Mouse (Mus musculus) left cerebral cortex, adult 2 months (tissue): ENCODE data around the gene Vmn1r195. TPM values are rescaled to one million over a fixed set of nuclear protein-coding genes. Genes with fewer than 3 reads are reported as not detected.
"Not testable (repeated sequence)": the region's sequence is repeated elsewhere in the genome, so short reads cannot be mapped to it uniquely, and the experiment has no call there.

ENCODE experiments used
- DNase-seq, 2 experiments: peaks; one replicate each; pipeline ENCODE4 v3.0.0; 2021 to 2022; ENCODE audit warnings: low spot score in 2 of 2, mixed read lengths in 1 of 2; ENCODE audit errors: extremely low spot score in 1 of 2
- H3K27ac ChIP-seq: fragments of 200-600 bp; 2 replicates; pipeline ENCODE4 v1.8.1; 2022
- H3K4me3 ChIP-seq: fragments of 200-600 bp; 2 replicates; pipeline ENCODE4 v1.8.1; 2022
- CTCF ChIP-seq: fragments of 200-600 bp; IDR thresholded peaks from 2 replicates; pipeline ENCODE4 v1.8.1; 2022; ENCODE audit warnings: antibody characterized with exemption, mild to moderate bottlenecking, moderate library complexity
- intact Hi-C: fragments of 180-260 bp; cut with DNase I; formaldehyde crosslinking; loops from one replicate; pipeline ENCODE4 v1.15.1; 2025
- long read RNA-seq, 2 experiments: library from polyadenylated mRNA; stranded (forward); transcript quantifications; one replicate each; pipeline ENCODE4 v2.0.0; 2021; ENCODE audit warnings: borderline mapping rate in 2 of 2
- total RNA-seq, 2 experiments: library from RNA; stranded (reverse); gene quantifications; 2 replicates each; pipeline ENCODE4 v1.2.3; 2021

The Vmn1r195 gene
- total RNA-seq: not detected
- long read RNA-seq, experiment 1: 0 reads
- long read RNA-seq, experiment 2: 0 reads

DNA sequence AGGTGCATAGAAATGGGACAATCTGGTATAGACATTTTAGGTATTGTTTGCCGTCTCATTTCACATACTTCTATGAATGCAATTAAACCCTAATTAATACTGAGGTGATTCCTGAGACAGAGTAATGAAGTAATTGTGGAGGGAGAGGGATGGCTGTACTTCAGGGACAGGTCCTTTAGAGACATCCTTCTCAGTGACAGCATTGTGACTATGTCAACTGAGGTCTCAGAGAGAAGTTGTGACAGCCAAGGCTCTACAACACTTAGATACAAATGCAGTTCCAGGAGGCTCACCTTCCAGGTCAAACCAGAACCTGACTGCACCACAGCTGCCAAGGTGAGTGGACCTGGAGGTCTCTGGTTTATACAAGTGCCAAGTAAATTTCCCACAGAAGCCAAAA lies at the start of gene Vmn1r195:
TSS of gene Vmn1r195 (plus strand) at position 301 of the 400 bp plus-strand sequence.
- H3K4me3 ChIP-seq: not testable (repeated sequence)

DNA sequence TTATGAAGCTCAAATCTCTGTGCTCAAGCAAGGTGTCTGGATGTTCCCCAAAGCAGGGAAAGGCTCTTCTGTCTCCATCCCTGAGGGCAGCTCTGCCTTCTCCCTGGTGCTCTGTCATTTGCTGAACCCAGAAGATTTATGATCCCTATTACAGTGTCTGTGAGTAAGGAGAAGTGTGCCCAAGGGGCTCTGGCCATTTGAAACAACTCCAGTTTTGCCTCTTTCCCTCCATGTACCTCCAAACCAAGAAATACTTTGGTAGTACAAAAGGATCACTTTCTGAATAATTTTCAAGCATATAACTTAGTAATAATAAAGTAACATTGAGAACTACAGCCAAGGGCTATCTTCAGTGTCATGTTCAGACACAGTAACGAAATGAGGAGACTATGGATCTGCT lies 47.3 kb upstream of the Vmn1r195 start, which contains the start of gene Vmn1r193:
TSS of gene Vmn1r193 (minus strand) at position 101 of the 400 bp plus-strand sequence.
- intact Hi-C loops, H3K4me3 ChIP-seq, DNase-seq, H3K27ac ChIP-seq: not testable (repeated sequence)

More for the DNA sequence above, at the start of gene Vmn1r195:
- H3K27ac ChIP-seq, intact Hi-C loops, DNase-seq: not testable (repeated sequence)

DNA sequence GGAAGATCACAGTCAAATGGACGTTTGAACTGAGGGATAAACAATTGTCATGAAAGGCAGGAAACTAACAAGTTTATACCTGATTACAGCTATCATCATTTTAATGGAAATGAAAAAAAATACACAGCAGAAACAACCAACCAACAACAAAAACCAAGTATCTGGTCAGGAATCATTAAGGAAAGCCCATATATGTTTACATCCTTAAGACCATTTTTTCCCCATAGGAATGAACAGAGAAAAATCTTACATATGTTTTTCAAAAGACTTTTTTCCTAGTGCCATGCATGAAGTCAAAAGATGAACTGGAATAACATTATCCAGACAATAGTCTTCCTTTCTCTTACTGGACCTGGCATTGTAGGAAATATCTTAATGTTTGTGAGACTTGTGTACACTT lies 26.4 kb upstream of the Vmn1r195 start, which contains the start of gene Vmn1r194:
TSS of gene Vmn1r194 (plus strand) at position 301 of the 400 bp plus-strand sequence.
- H3K27ac ChIP-seq: no peak within 1 kb of the TSS
- DNase-seq: no peak
- intact Hi-C loops: no loop called here
- TF ChIP-seq CTCF: no peak
- no peak within 1 kb of the TSS for H3K4me3 ChIP-seq

DNA sequence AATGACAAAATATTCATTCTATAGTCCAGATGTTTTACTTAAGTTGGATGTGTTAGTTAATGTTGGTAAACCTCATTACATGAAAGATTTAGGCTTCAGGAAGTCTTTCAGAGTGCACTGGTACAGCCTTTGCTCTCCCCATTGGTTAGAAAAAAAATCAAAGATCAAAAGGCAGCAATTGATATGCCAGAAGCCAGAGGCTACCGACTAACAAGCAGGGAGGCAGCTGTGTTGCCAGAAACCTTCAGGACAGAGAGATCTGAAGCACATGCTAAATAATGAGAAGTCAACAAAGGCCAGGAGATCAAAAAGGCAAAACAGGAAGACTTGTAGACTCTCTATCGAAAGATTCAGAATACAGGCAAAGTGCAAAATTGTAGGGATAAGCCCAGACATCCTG lies 1.4 kb downstream of the Vmn1r195 start:
- no peak overlapping the region for H3K27ac ChIP-seq
- intact Hi-C loops: no loop called here
- H3K4me3 ChIP-seq: no peak overlapping the region
- no peak for TF ChIP-seq CTCF
- DNase-seq: no peak

DNA sequence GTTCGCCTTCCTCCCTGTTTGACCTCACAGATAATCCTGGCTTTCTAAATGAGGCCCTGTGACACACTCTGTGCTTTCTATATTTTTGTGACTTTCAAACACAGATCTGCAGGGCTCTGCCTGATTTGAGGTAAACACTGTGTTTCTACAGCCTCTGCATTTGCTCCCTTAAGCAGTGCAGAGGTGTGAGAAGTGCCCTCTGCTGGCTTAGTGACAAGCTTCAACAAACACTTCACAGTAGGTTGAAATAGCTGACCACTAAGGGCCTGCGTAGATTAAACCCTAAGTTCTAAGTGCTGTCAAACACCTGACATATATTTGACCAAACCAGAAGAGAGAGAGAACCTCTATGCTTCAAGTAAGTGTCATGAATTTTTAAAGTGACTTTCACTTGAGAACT lies 14.3 kb downstream of the Vmn1r195 start:
- H3K4me3 ChIP-seq: no peak overlapping the region
- intact Hi-C loops: no loop called here
- TF ChIP-seq CTCF: no peak; the same call in 1 of the 2 replicates
- no peak for DNase-seq
- no peak overlapping the region for H3K27ac ChIP-seq

DNA sequence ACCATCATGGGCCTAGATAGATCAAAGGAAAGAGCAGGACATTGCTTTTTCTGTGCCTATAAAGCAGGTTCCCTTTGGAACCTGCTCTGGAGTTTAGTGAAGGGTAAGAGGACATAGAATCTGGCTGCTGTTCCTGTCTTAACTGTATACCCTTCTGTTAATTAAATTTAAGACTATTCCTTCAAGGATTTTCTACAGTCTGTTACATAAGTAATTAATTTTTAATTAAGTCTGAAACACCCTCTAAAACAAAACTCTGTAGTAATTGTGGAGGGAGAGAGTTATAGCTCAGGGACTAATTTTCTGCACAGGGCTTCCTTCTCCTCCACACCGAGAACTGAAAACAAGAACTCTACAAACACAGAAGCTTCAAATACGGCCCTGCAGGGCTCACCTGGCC lies 19.3 kb downstream of the Vmn1r195 start, which contains the start of gene Vmn1r196:
TSS of gene Vmn1r196 (plus strand) at position 301 of the 400 bp plus-strand sequence.
- no peak for TF ChIP-seq CTCF
- intact Hi-C loops: no loop called here
- Histone ChIP-seq H3K4me3 (no peak within 1 kb of the TSS), H3K27ac (no peak within 1 kb of the TSS)
- DNase-seq: no peak

DNA sequence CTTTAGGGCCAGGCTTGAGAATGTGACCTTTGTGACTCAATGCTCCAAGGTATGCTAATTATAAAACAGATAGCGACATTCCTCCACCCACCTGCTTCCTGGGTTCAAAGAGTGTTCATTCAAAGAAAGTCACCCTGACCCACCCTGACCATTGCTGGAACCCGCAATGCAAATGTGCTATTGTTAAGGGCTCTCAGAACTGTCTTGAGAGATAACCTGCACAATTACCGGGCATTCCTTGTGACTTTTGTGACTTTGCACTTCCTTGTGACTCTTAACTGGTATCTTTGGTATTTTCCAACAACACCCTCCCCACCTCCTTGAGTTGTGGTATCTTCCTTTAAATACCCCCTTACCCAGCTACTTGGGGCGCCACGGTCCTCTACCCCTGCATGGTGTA lies 37.8 kb downstream of the Vmn1r195 start:
- DNase-seq, H3K27ac ChIP-seq, H3K4me3 ChIP-seq, intact Hi-C loops: not testable (repeated sequence)

DNA sequence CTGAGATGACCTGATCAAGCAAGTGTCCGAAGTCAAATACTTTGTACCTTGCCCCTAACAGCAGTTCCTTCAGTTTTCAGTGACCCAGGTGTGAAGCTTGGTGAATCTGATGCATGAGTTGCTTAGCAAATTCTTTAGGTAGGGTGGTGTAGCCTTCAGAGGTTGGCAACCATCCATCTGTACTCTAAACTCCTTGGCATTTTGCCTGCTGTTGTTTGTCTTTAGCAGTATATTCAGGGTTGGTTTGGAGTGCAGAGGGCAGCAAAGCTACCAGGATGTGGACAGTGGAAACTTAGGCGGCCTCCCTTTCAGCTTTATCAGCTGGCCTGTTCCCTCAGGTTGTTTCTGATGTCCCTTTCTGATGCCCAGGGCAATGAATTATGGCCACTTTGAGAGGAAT lies 45.0 kb downstream of the Vmn1r195 start:
- TF ChIP-seq CTCF: no peak
- H3K27ac ChIP-seq: no peak overlapping the region
- intact Hi-C loops: no loop called here
- H3K4me3 ChIP-seq: no peak overlapping the region
- DNase-seq: no peak

DNA sequence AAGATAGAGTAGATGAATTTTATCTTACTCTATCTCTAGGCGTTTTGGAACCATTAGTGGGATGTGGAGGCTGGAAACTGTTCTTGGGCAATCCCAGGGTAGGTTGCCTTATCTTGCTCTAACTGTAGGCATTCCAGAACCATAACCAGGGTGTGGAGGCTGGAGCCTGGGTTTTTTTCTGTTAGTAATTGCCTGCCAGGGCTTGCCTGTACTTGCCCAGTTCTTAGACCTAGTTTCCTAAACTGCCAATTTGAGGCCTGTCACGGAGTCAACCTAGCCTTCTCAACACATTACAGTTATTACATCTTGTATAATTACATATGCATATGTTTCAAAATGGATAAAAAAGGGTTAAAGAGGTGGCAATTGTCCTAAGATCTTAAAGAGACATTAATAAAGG lies 47.0 kb downstream of the Vmn1r195 start:
- intact Hi-C loops: no loop called here
- DNase-seq: no peak
- TF ChIP-seq CTCF: no peak
- H3K4me3 ChIP-seq: no peak overlapping the region
- H3K27ac ChIP-seq: no peak overlapping the region

DNA sequence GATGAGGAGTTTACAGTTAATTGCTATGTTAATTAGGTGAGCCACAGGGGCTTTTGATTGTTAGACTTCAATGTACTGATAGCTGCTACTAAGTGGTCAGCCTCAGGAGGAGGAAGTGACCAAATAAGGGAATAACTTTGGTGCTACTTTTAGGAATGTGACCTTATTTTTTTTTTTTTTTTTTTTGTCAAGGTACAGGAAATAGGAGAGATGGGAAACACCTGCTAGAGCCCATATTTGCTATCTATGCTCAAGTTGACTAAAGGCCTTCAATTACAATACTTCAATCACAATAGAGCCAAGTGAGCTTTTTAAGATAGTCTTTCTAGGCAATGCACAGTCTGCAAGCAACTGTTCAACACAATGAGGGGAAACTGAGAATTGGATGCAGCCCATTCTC lies 49.8 kb downstream of the Vmn1r195 start:
- intact Hi-C loops: no loop called here
- TF ChIP-seq CTCF: no peak

DNA sequence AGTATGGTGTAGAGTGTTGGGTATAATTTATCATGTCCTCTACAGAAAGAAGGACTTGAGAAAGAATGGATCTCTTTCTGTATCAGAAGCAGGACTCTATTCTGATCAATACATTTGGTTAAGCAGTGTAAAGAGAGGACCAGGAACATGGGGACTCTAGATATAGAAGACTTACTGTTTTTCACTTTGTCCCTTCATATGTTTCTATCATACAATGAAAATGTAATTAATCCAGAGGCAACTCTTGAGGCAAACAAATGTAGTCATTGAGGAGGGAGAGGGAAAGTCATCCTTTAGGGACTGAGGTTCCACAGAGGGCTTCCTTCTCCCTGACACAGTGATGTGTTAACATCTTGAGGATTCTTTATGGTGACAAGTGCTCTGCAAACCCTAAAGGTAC lies 54.0 kb downstream of the Vmn1r195 start, which contains the start of gene Vmn1r197:
TSS of gene Vmn1r197 (plus strand) at position 301 of the 400 bp plus-strand sequence.
- intact Hi-C loops: no loop called here
- H3K4me3 ChIP-seq: no peak within 1 kb of the TSS
- DNase-seq: no peak
- H3K27ac ChIP-seq: no peak within 1 kb of the TSS
- TF ChIP-seq CTCF: no peak

More for the DNA sequence above, 49.8 kb downstream of the Vmn1r195 start:
- no peak overlapping the region for H3K4me3 ChIP-seq
- no peak overlapping the region for H3K27ac ChIP-seq
- DNase-seq: no peak

Other genes with a start within 250 kb of the Vmn1r195 start
- gene Hist1h2ah, start 235.0 kb upstream of the Vmn1r195 start, total RNA-seq: 10 to 100 TPM; 18.8 to 25.6 TPM
- 10 to 100 TPM; 12.2 to 13.5 TPM for gene Hist1h2bk, start 234.7 kb upstream of the Vmn1r195 start, total RNA-seq
- 10 to 100 TPM; 58.2 to 75.2 TPM for gene Hist1h4i, start 229.2 kb upstream of the Vmn1r195 start, total RNA-seq
- 1 to 10 TPM; 8.1 to 9.2 TPM for gene Hist1h2ag, start 227.6 kb upstream of the Vmn1r195 start, total RNA-seq
- 10 to 100 TPM in 1 of 2 experiments, 1 to 10 TPM in 1; 9.4 to 12.9 TPM for gene Hist1h2bj, start 227.3 kb upstream of the Vmn1r195 start, total RNA-seq
- gene Vmn1r188, start 186.1 kb upstream of the Vmn1r195 start, total RNA-seq: not detected
- gene Vmn1r189, start 164.7 kb upstream of the Vmn1r195 start, total RNA-seq: not detected
- gene Vmn1r191, start 86.6 kb upstream of the Vmn1r195 start, total RNA-seq: not detected
- gene Vmn1r192, start 79.4 kb upstream of the Vmn1r195 start, total RNA-seq: not detected
- not detected for gene Vmn1r193, start 47.4 kb upstream of the Vmn1r195 start, total RNA-seq
- not detected for gene Vmn1r194, start 26.3 kb upstream of the Vmn1r195 start, total RNA-seq
- not detected for gene Vmn1r196, start 19.4 kb downstream of the Vmn1r195 start, total RNA-seq
- gene Vmn1r197, start 54.1 kb downstream of the Vmn1r195 start, total RNA-seq: not detected
- gene Vmn1r198, start 79.8 kb downstream of the Vmn1r195 start, total RNA-seq: not detected
- not detected for gene Vmn1r199, start 109.3 kb downstream of the Vmn1r195 start, total RNA-seq
- not detected for gene Vmn1r200, start 119.9 kb downstream of the Vmn1r195 start, total RNA-seq
- not detected for gene Vmn1r201, start 201.4 kb downstream of the Vmn1r195 start, total RNA-seq
- gene Vmn1r202, start 234.9 kb downstream of the Vmn1r195 start, total RNA-seq: under 1 TPM in 1 of 2 experiments, not detected in 1; 0.11 TPM
- not detected for gene Vmn1r203, start 247.6 kb downstream of the Vmn1r195 start, total RNA-seq